Mouse (Mus musculus) lung, postnatal 0 days (tissue): Measurements from ENCODE around the gene Pcsk6. TPM values are rescaled to one million over a fixed set of nuclear protein-coding genes. Genes with fewer than 3 reads are reported as not detected.

Experiments
- ATAC-seq: fragments of 200-750 bp; cut with Nextera tagmentation; 2 replicates; pipeline ENCODE4 v1.8.0; 2017; ENCODE audit warnings: moderate library complexity
- DNase-seq: peaks from one replicate; pipeline ENCODE4 v3.0.0-alpha.2; 2016; ENCODE audit warnings: low spot score
- H3K27ac ChIP-seq: fragments of 300-500 bp; sonication (generic); 2 replicates; pipeline ENCODE4 v1.5.1; 2014; ENCODE audit warnings: antibody characterized with exemption, mild to moderate bottlenecking, low read length, mixed read lengths
- H3K27me3 ChIP-seq: fragments of 300-500 bp; sonication (generic); replicated peaks from 2 replicates; pipeline ENCODE4 v1.6.1; 2014; ENCODE audit warnings: low read length, mixed read lengths; ENCODE audit not compliant: insufficient read depth
- H3K36me3 ChIP-seq: fragments of 300-500 bp; sonication (generic); 2 replicates; pipeline ENCODE4 v1.6.1; 2014; ENCODE audit warnings: low read length, mixed read lengths; ENCODE audit not compliant: insufficient read depth
- H3K4me1 ChIP-seq: fragments of 300-500 bp; sonication (generic); 2 replicates; pipeline ENCODE4 v1.6.1; 2014; ENCODE audit warnings: antibody characterized with exemption, low read depth, low read length, mixed read lengths; ENCODE audit not compliant: insufficient read depth
- H3K4me2 ChIP-seq: fragments of 300-500 bp; sonication (generic); replicated peaks from 2 replicates; pipeline ENCODE4 v1.6.1; 2014; ENCODE audit warnings: low read depth, mild to moderate bottlenecking, low read length, moderate library complexity, mixed read lengths
- H3K4me3 ChIP-seq: fragments of 300-500 bp; sonication (generic); 2 replicates; pipeline ENCODE4 v1.5.1; 2014; ENCODE audit warnings: low read depth, low read length
- H3K9ac ChIP-seq: fragments of 300-500 bp; sonication (generic); replicated peaks from 2 replicates; pipeline ENCODE4 v1.6.1; 2014; ENCODE audit warnings: low read depth, mild to moderate bottlenecking
- H3K9me3 ChIP-seq: fragments of 300-500 bp; sonication (generic); 2 replicates; pipeline ENCODE4 v1.6.1; 2016; ENCODE audit warnings: low read length, mixed read lengths
- CTCF ChIP-seq: IDR thresholded peaks from 2 replicates; pipeline ENCODE4 v1.5.1; 2016; ENCODE audit warnings: antibody characterized with exemption, mild to moderate bottlenecking
- EP300 ChIP-seq: IDR thresholded peaks from 2 replicates; pipeline ENCODE4 v1.6.1; 2016; ENCODE audit warnings: antibody characterized with exemption, mild to moderate bottlenecking, control low read depth
- WGBS: fragments of 180-500 bp; shearing (Covaris S2); extraction: QIAGEN DNeasy Blood & Tissue Kit; methylation state at CpG from one replicate; pipeline ENCODE4 v1.1.7; 2014; 5-methylcytosine and 5-hydroxymethylcytosine counted together
- polyA plus RNA-seq: library from polyadenylated mRNA; unstranded; fragments of >200 nt; fragmentation: Nextera tagmentation; extraction: Ambion mirVana; gene quantifications from 2 replicates; pipeline ENCODE4 v1.2.1, GENCODE M21; 2015

Gene Pcsk6
- polyA plus RNA-seq, 1 experiment from 2014 or later, result 1.4 TPM

DNA sequence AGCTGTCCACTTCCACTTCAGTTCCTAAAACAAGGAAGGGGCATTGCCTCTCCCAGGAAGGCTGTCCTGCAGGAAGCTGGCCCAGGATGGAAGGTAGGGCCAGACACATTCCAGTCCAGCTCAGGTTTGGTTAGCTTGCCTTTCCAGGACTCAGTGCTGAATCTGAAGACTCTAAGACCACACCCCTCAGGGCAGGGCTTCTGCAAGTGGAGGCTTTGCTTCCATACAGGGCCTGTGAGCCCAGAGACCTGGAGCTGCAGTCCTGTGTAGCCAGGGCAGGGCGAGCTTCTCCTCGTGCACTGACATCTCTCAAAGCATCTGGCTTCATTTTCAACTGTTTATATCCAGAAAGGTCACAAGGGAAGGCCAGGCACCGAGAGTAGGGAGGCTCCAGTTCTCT, 131.9 kb downstream of the Pcsk6 start:
- no peak overlapping the region for H3K4me2 ChIP-seq
- 56% methylated on average over 3 of the region's 3 CpGs for WGBS
- H3K27ac ChIP-seq, result no peak overlapping the region
- H3K36me3 ChIP-seq, result no peaks in the 10 kb centered on the region
- H3K4me1 ChIP-seq, result no peaks in the 10 kb centered on the region
- ATAC-seq (peak; percentile 70), DNase-seq (peak; percentile 50)
- no peak overlapping the region for H3K4me3 ChIP-seq
- no peak overlapping the region for H3K9ac ChIP-seq
- no peaks in the 10 kb centered on the region for H3K27me3 ChIP-seq
- no peak for TF ChIP-seq CTCF
- H3K9me3 ChIP-seq, result no peaks in the 10 kb centered on the region

DNA sequence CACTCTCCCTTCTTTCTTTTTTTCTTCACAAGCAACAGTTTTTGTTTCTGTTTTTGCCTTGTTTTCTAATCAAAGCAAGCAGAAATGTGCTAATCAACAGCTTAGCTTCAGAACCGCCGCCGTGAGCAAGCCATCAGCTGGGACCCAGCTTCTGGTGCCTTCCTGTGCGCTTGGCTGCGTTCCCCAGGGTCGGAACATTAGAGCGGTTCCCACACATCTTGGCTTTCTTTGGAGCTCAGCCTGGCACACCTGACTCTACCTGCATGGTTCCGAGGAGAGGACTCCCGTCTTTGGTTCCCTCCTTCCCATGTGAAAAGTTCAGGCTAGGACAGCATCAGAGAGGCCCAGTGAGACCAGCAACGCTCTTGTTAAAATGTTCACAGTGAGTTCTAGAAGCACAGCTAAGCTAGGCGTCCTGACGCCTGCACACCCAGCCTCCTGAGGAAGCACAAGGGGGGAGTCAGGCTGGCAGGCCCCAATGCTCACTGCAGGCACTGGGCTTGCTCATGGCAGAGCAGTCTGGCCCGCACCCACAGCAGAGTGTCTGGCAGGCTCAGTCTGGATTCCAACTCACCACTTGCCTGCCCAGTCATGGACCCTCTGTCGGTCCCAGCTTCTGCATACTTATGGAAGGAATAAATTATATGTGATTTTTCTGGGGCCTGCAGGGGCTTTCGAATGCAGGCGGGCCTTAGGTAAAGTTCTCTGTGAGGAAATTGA, 139.7 kb downstream of the Pcsk6 start:
- Histone ChIP-seq H3K9ac (no peak overlapping the region), H3K4me1 (no peaks in the 10 kb centered on the region), H3K27me3 (no peaks in the 10 kb centered on the region), H3K4me3 (no peak overlapping the region), H3K36me3 (no peaks in the 10 kb centered on the region), H3K27ac (no peak overlapping the region), H3K9me3 (no peaks in the 10 kb centered on the region; the same call in 1 of the 2 replicates), H3K4me2 (no peak overlapping the region)
- DNase-seq, result no peak
- TF ChIP-seq EP300, result no peak
- no peak for TF ChIP-seq CTCF
- no peak for ATAC-seq
- 82% methylated on average over 16 of the region's 16 CpGs for WGBS

DNA sequence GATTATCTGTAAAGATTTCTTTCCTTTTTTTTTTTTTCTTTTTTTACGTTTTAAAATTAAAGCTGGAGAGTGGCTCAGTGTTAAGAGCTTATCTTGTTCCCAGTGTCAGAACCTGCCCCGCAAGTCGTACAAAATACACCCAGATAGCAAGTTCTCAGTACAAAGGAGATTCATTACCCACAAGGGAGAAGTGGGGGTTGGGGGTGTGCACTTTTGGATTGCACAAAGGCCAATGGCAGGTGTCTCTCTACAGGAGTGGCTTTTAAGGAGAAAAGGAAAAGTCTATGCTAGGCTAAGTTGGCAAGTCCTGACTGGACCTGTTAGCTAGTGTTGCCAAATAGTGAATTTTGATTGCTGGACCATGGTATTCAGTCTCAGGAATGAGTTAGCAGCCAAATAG, 140.3 kb downstream of the Pcsk6 start:
- no peaks in the 10 kb centered on the region for H3K36me3 ChIP-seq
- DNase-seq, result no peak
- no peaks in the 10 kb centered on the region for H3K4me1 ChIP-seq
- no peak overlapping the region for H3K4me2 ChIP-seq
- H3K9me3 ChIP-seq, result no peaks in the 10 kb centered on the region; the same call in 1 of the 2 replicates
- no peak for TF ChIP-seq CTCF
- no peak for TF ChIP-seq EP300
- 41% methylated on average over 3 of the region's 3 CpGs for WGBS
- no peaks in the 10 kb centered on the region for H3K27me3 ChIP-seq
- no peak overlapping the region for H3K9ac ChIP-seq
- H3K27ac ChIP-seq, result no peak overlapping the region
- no peak for ATAC-seq
- no peak overlapping the region for H3K4me3 ChIP-seq

DNA sequence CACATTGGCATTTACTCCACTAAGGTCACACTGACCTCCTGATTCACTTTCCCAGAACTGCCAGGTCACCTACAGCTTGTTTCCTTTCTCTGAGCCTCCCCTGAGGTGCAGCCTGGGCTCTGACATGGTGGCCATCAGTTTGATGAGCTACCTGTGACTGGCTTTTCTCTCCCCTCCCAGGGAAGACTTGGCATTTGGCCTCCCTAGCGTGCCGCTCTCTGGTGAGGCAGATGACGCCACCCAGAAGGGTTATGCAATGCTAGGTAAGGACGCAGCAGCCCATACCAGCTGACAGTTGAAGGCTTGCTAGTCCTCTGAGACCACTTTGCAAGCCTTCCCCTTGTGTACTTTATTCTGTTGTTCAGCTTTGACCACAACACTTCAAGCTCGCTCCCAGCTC, 141.9 kb downstream of the Pcsk6 start:
- Histone ChIP-seq H3K4me3 (no peak overlapping the region), H3K27me3 (no peaks in the 10 kb centered on the region), H3K36me3 (no peaks in the 10 kb centered on the region), H3K4me1 (no peaks in the 10 kb centered on the region), H3K9me3 (no peaks in the 10 kb centered on the region; the same call in 1 of the 2 replicates), H3K9ac (no peak overlapping the region), H3K4me2 (no peak overlapping the region), H3K27ac (no peak overlapping the region)
- WGBS, result 73% methylated on average over 5 of the region's 5 CpGs
- TF ChIP-seq EP300, result no peak
- TF ChIP-seq CTCF, result no peak
- ATAC-seq, result no peak
- no peak for DNase-seq

DNA sequence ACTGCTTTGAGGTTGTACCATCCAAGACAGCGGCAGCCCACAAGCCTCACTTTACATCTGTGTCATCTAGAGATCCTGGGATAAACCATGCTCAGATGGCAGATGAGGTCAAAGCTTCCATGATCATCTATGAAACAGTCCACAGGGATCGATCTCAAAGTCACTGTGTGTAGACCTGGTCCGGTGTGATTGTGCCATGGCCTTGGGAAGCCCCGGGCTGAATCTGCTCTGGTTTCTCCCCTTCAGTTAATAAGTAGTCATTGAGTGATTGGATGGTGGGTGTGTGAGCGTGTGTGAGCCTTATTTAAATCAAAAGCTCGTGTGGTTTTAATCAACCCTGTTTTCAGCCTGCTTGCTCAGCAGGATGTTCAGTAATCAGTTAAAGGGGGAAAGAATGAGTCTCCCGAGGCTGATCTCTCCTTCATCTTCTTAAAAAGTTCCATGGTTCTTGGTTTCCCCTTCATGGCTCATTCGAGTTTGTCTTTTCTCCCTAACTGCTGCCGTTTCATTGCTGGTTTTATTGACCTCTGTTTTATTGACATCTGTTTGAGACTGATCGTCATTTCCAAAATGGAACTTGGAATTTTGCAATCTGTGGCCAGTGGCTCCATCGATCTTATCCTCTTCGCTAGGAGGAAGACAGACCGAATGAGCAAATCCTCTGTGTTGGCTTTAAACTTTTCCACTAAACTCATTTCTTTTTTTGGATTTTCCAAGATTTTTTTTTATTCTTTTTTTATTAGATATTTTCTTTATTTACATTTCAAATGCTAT, 142.5 kb downstream of the Pcsk6 start:
- H3K27me3 ChIP-seq, result no peaks in the 10 kb centered on the region
- TF ChIP-seq EP300, result no peak
- TF ChIP-seq CTCF, result no peak
- no peak overlapping the region for H3K4me3 ChIP-seq
- no peak overlapping the region for H3K4me2 ChIP-seq
- H3K4me1 ChIP-seq, result no peaks in the 10 kb centered on the region
- no peak overlapping the region for H3K9ac ChIP-seq
- WGBS, result 75% methylated on average over 13 of the region's 13 CpGs
- H3K9me3 ChIP-seq, result no peaks in the 10 kb centered on the region; the same call in 1 of the 2 replicates
- DNase-seq (no peak), ATAC-seq (no peak)
- no peaks in the 10 kb centered on the region for H3K36me3 ChIP-seq
- no peak overlapping the region for H3K27ac ChIP-seq

DNA sequence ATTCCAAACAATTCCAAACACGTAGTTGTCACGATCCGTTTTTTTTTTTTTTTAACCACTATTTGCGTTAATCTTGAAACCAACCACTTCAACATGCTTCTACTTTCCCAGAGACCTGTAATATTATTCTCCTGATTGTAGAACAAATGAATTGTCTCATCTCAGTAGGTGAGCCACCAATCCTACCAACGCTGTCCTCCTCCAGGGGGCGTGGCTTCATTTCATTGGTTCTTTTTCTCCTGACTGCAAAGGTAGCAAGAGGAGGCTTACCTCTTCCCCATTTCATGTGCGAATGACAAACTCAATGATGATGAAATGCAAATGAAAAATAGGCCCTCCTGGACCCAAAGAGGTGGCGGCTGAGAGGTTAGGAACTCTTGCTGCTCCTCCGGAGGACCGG, 143.5 kb downstream of the Pcsk6 start:
- Histone ChIP-seq H3K9ac (no peak overlapping the region), H3K9me3 (no peaks in the 10 kb centered on the region), H3K4me3 (no peak overlapping the region), H3K36me3 (no peaks in the 10 kb centered on the region), H3K27me3 (no peaks in the 10 kb centered on the region), H3K4me2 (no peak overlapping the region), H3K27ac (no peak overlapping the region), H3K4me1 (no peaks in the 10 kb centered on the region)
- WGBS, result 57% methylated on average over 10 of the region's 10 CpGs
- DNase-seq (peak; percentile 81), ATAC-seq (peak; percentile 91)
- TF ChIP-seq CTCF, result 0 out of 2 replicates have a peak, but pooled peaks have one; percentile 1
- no peak for TF ChIP-seq EP300
